Mouse (Mus musculus) CH12.LX (cell line): Measurements from ENCODE around the gene Il4. TPM values are rescaled to one million over a fixed set of nuclear protein-coding genes. Genes with fewer than 3 reads are reported as not detected.
A peak's percentile ranks its signal among the peaks of the same experiment; 100 is the strongest.

ENCODE experiments used
- DNase-seq: peaks from one replicate; pipeline ENCODE4 v3.0.0-alpha.2; 2013; ENCODE audit errors: extremely low read depth
- H3K27ac ChIP-seq: 2 replicates; pipeline ENCODE4 v1.5.1; 2012; ENCODE audit warnings: low read depth, mild to moderate bottlenecking, control low read depth, moderate library complexity; ENCODE audit not compliant: insufficient read depth
- H3K27me3 ChIP-seq: replicated peaks from 2 replicates; pipeline ENCODE3; 2012; ENCODE audit warnings: inconsistent platforms
- H3K36me3 ChIP-seq, 2 experiments: replicated peaks in 1 of 2; 2 replicates each; pipeline versions ENCODE3 to v1.6.1; 2012; ENCODE audit warnings: inconsistent platforms in 1 of 2, low read length in 1 of 2, mild to moderate bottlenecking in 1 of 2, mixed read lengths in 1 of 2, moderate library complexity in 1 of 2; ENCODE audit not compliant: control insufficient read depth in 1 of 2, insufficient read depth in 1 of 2
- H3K4me1 ChIP-seq, 2 experiments: 2 replicates each; pipeline ENCODE4 v1.6.1; 2012; ENCODE audit warnings: inconsistent platforms in 1 of 2, moderate library complexity in 1 of 2; ENCODE audit not compliant: insufficient read depth in 2 of 2, control insufficient read depth in 1 of 2
- H3K4me2 ChIP-seq: 2 replicates; pipeline ENCODE4 v1.6.1; 2012; ENCODE audit warnings: low read depth, mild to moderate bottlenecking, control low read depth; ENCODE audit not compliant: poor library complexity, insufficient read depth, severe bottlenecking
- H3K4me3 ChIP-seq, 3 experiments: fragments of 150-350 bp in 1 of 3; sonication (generic) in 1 of 3; replicated peaks in 1 of 3; 2 replicates each; pipeline versions ENCODE3 to v1.5.1; 2011 to 2012; ENCODE audit warnings: low read depth in 2 of 3, low read length in 2 of 3, mild to moderate bottlenecking in 2 of 3, moderate library complexity in 2 of 3, control low read depth in 1 of 3, improper control_type of control experiment in 1 of 3, inconsistent platforms in 1 of 3, mixed read lengths in 1 of 3; ENCODE audit not compliant: poor library complexity in 1 of 3
- H3K79me2 ChIP-seq: replicated peaks from 2 replicates; pipeline ENCODE4 v1.6.1; 2012; ENCODE audit warnings: mild to moderate bottlenecking, moderate library complexity; ENCODE audit not compliant: control insufficient read depth, poor library complexity, insufficient read depth, severe bottlenecking; ENCODE audit errors: extremely low read depth
- H3K9ac ChIP-seq: 2 replicates; pipeline ENCODE4 v1.6.1; 2012; ENCODE audit warnings: low read depth, mild to moderate bottlenecking, control low read depth, moderate library complexity; ENCODE audit not compliant: insufficient read depth
- H3K9me3 ChIP-seq: replicated peaks from 2 replicates; pipeline ENCODE3; 2012; ENCODE audit warnings: low read length, inconsistent platforms, mixed read lengths
- BHLHE40 ChIP-seq: IDR thresholded peaks from 2 replicates; pipeline ENCODE4 v1.6.1; 2011; ENCODE audit warnings: mild to moderate bottlenecking, low read depth, low read length, improper control_type of control experiment
- CHD1 ChIP-seq: IDR thresholded peaks from 2 replicates; pipeline ENCODE4 v1.6.1; 2012; ENCODE audit warnings: low read depth, low read length, improper control_type of control experiment, inconsistent platforms
- CHD2 ChIP-seq: IDR thresholded peaks from 2 replicates; pipeline ENCODE4 v1.6.1; 2011; ENCODE audit warnings: low read length, improper control_type of control experiment
- CTCF ChIP-seq, 2 experiments: IDR thresholded peaks in 1 of 2; conservative IDR thresholded peaks in 1 of 2; 2 replicates each; pipeline ENCODE4 v1.5.1; 2011 to 2012; ENCODE audit warnings: low read depth in 2 of 2, low read length in 2 of 2, improper control_type of control experiment in 1 of 2, inconsistent platforms in 1 of 2, mild to moderate bottlenecking in 1 of 2, moderate library complexity in 1 of 2
- E2F4 ChIP-seq: IDR thresholded peaks from 2 replicates; pipeline ENCODE4 v1.6.1; 2011; ENCODE audit warnings: low read depth, low read length, improper control_type of control experiment; ENCODE audit not compliant: insufficient replicate concordance
- ELF1 ChIP-seq: IDR thresholded peaks from 2 replicates; pipeline ENCODE4 v1.6.1; 2014; ENCODE audit warnings: low read depth, mild to moderate bottlenecking, inconsistent platforms, low read length, improper control_type of control experiment
- EP300 ChIP-seq: IDR thresholded peaks from 2 replicates; pipeline ENCODE4 v1.6.1; 2011; ENCODE audit warnings: low read length, improper control_type of control experiment
- ETS1 ChIP-seq: conservative IDR thresholded peaks from 2 replicates; pipeline ENCODE4 v1.6.1; 2012; ENCODE audit warnings: low read depth, mild to moderate bottlenecking, inconsistent platforms, low read length, improper control_type of control experiment, moderate library complexity
- GABPA ChIP-seq: IDR thresholded peaks from 2 replicates; pipeline ENCODE4 v1.6.1; 2012; ENCODE audit warnings: low read depth, low read length, improper control_type of control experiment, inconsistent platforms; ENCODE audit not compliant: insufficient replicate concordance
- HCFC1 ChIP-seq: IDR thresholded peaks from 2 replicates; pipeline ENCODE4 v1.6.1; 2012; ENCODE audit warnings: low read depth, mild to moderate bottlenecking, inconsistent platforms, low read length, improper control_type of control experiment
- IRF4 ChIP-seq: IDR thresholded peaks from 2 replicates; pipeline ENCODE4 v1.6.1; 2014; ENCODE audit warnings: low read depth, mild to moderate bottlenecking, inconsistent platforms, low read length, improper control_type of control experiment
- JUN ChIP-seq: IDR thresholded peaks from 2 replicates; pipeline ENCODE4 v1.6.1; 2011; ENCODE audit warnings: low read depth, mild to moderate bottlenecking, low read length, improper control_type of control experiment, moderate library complexity; ENCODE audit not compliant: insufficient read depth
- JUND ChIP-seq: conservative IDR thresholded peaks from 2 replicates; pipeline ENCODE4 v1.6.1; 2011; ENCODE audit warnings: low read depth, low read length, improper control_type of control experiment
- MAFK ChIP-seq: IDR thresholded peaks from 2 replicates; pipeline ENCODE4 v1.6.1; 2011; ENCODE audit warnings: low read length, improper control_type of control experiment; ENCODE audit not compliant: insufficient replicate concordance
- MAX ChIP-seq: IDR thresholded peaks from 2 replicates; pipeline ENCODE4 v1.6.1; 2011; ENCODE audit warnings: low read length, improper control_type of control experiment
- MAZ ChIP-seq: IDR thresholded peaks from 2 replicates; pipeline ENCODE4 v1.6.1; 2012; ENCODE audit warnings: low read depth, mild to moderate bottlenecking, inconsistent platforms, low read length, improper control_type of control experiment, moderate library complexity
- MEF2A ChIP-seq: IDR thresholded peaks from 2 replicates; pipeline ENCODE4 v1.6.1; 2014; ENCODE audit warnings: low read depth, mild to moderate bottlenecking, inconsistent platforms, low read length, improper control_type of control experiment, borderline replicate concordance
- MXI1 ChIP-seq: IDR thresholded peaks from 2 replicates; pipeline ENCODE4 v1.6.1; 2011; ENCODE audit warnings: mild to moderate bottlenecking, low read depth, low read length, improper control_type of control experiment
- MYC ChIP-seq: IDR thresholded peaks from 2 replicates; pipeline ENCODE4 v1.6.1; 2011; ENCODE audit warnings: low read depth, mild to moderate bottlenecking, improper control_type of control experiment, low read length
- NELFE ChIP-seq: IDR thresholded peaks from 2 replicates; pipeline ENCODE4 v1.6.1; 2011; ENCODE audit warnings: low read depth, low read length, improper control_type of control experiment
- NRF1 ChIP-seq: IDR thresholded peaks from 2 replicates; pipeline ENCODE4 v1.6.1; 2014; ENCODE audit warnings: low read depth, mild to moderate bottlenecking, inconsistent platforms, low read length, improper control_type of control experiment, moderate library complexity
- PAX5 ChIP-seq: IDR thresholded peaks from 2 replicates; pipeline ENCODE4 v1.6.1; 2012; ENCODE audit warnings: low read length, inconsistent platforms, mixed read lengths
- POLR2A ChIP-seq: IDR thresholded peaks from 2 replicates; pipeline ENCODE4 v1.6.1; 2011; ENCODE audit warnings: low read depth, mild to moderate bottlenecking, improper control_type of control experiment, low read length
- POLR2AphosphoS2 ChIP-seq: IDR thresholded peaks from 2 replicates; pipeline ENCODE4 v1.6.1; 2011; ENCODE audit warnings: low read depth, low read length, improper control_type of control experiment
- RAD21 ChIP-seq: IDR thresholded peaks from 2 replicates; pipeline ENCODE4 v1.6.1; 2011; ENCODE audit warnings: low read depth, mild to moderate bottlenecking, low read length, improper control_type of control experiment, moderate library complexity
- RCOR1 ChIP-seq: conservative IDR thresholded peaks from 2 replicates; pipeline ENCODE4 v1.6.1; 2012; ENCODE audit warnings: low read depth, mild to moderate bottlenecking, inconsistent platforms, low read length, improper control_type of control experiment
- SIN3A ChIP-seq: IDR thresholded peaks from 2 replicates; pipeline ENCODE4 v1.6.1; 2012; ENCODE audit warnings: low read length, improper control_type of control experiment, inconsistent platforms
- SMC3 ChIP-seq: IDR thresholded peaks from 2 replicates; pipeline ENCODE4 v1.6.1; 2011; ENCODE audit warnings: low read depth, low read length, improper control_type of control experiment
- TBP ChIP-seq: conservative IDR thresholded peaks from 2 replicates; pipeline ENCODE4 v1.6.1; 2011; ENCODE audit warnings: low read depth, low read length, improper control_type of control experiment
- TCF12 ChIP-seq: IDR thresholded peaks from 2 replicates; pipeline ENCODE4 v1.6.1; 2014; ENCODE audit warnings: low read depth, mild to moderate bottlenecking, inconsistent platforms, low read length, improper control_type of control experiment
- UBTF ChIP-seq: IDR thresholded peaks from 2 replicates; pipeline ENCODE4 v1.6.1; 2012; ENCODE audit warnings: low read depth, mild to moderate bottlenecking, inconsistent platforms, low read length, improper control_type of control experiment, moderate library complexity
- USF1 ChIP-seq: IDR thresholded peaks from 2 replicates; pipeline ENCODE4 v1.6.1; 2014; ENCODE audit warnings: low read depth, mild to moderate bottlenecking, inconsistent platforms, low read length, improper control_type of control experiment
- USF2 ChIP-seq: conservative IDR thresholded peaks from 2 replicates; pipeline ENCODE4 v1.6.1; 2011; ENCODE audit warnings: low read depth, low read length, improper control_type of control experiment
- ZC3H11A ChIP-seq: IDR thresholded peaks from 2 replicates; pipeline ENCODE4 v1.6.1; 2012; ENCODE audit warnings: low read depth, mild to moderate bottlenecking, inconsistent platforms, low read length, improper control_type of control experiment
- ZMIZ1 ChIP-seq: IDR thresholded peaks from 2 replicates; pipeline ENCODE4 v1.6.1; 2012; ENCODE audit warnings: low read depth, mild to moderate bottlenecking, inconsistent platforms, low read length, improper control_type of control experiment
- ZNF384 ChIP-seq: IDR thresholded peaks from 2 replicates; pipeline ENCODE4 v1.6.1; 2012; ENCODE audit warnings: low read depth, low read length, improper control_type of control experiment, inconsistent platforms
- dilution Hi-C: fragments of 300-500 bp; cut with MboI; formaldehyde crosslinking; loops from 2 replicates; pipeline ENCODE4 v1.14.3; 2020; ENCODE audit warnings: low sequenced_read_pairs; ENCODE audit not compliant: extremely low pct_unique_long_range_greater_than_20kb, extremely low pct_ligation_motif_present
- in situ Hi-C: fragments of 300-500 bp; cut with MboI; formaldehyde crosslinking; loops from 3 replicates; pipeline ENCODE4 v1.14.3; 2019; ENCODE audit warnings: low sequenced_read_pairs, low pct_ligation_motif_present, low pct_unique_long_range_greater_than_20kb, mixed read lengths
- polyA plus RNA-seq: library from polyadenylated mRNA; unstranded; fragments of >175 nt; gene quantifications from 2 replicates; pipeline ENCODE4 v1.2.1, GENCODE M21; 2012; ENCODE audit warnings: low read depth; ENCODE audit not compliant: insufficient read length
- total RNA-seq, 2 experiments: library from RNA; depleted of rRNA; stranded (reverse); fragments of 300-350 nt in 1 of 2; fragments of >200 nt in 1 of 2; gene quantifications; 2 replicates each; pipeline ENCODE4 v1.2.3; 2012 to 2014

Gene Il4
- total and polyA plus RNA-seq, 3 experiments: 19.5 to 75.5 (median 35.6) TPM

DNA sequence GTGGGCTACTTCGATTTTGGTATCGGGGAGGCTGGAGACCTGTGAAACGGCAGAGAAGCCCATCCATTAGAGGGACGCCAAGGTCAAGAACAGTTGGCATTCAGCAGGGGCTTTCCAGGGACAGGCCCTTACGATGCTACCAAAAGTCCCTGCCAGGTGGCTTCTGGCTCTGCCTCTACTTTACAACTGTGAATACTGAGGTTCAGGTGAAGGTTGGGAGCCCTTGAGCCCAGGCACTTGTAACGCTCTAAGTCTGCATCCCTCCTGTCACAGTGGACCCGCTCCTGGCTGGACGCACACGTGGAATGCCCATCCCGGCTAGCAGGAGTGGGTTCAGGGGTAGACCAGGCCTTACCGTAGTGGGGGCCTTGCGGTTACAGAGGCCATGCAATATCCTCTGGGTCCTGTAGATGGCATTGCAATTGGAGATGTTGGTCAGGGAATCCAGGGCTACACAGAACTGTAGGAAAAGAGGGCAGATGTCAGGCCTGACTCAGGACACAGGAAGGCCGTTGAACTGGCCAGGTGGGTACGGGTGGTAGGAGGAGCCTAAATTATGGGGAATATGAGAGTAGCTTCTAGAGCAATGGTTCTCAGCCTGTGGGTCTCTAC lies 13.8 kb upstream of the Il4 start:
- Histone ChIP-seq H3K79me2 (no peaks in the 10 kb centered on the region), H3K4me2 (peak overlapping the region; percentile 10), H3K9me3 (no peaks in the 10 kb centered on the region), H3K9ac (peak overlapping the region; percentile 11; the same call in 1 of the 2 replicates), H3K27me3 (no peaks in the 10 kb centered on the region), H3K36me3 (peaks cover 0 to 18% of the 10 kb centered on the region in 2 experiments), H3K27ac (peak overlapping the region; percentile 86), H3K4me1 (peaks cover 41 to 93% of the 10 kb centered on the region in 2 experiments), H3K4me3 (peak overlapping the region in 1 of 3 experiments; percentile 4)
- TF ChIP-seq NELFE (0 out of 2 replicates have a peak, but pooled peaks have one; percentile 33), ZNF384 (no peak), ELF1 (0 out of 2 replicates have a peak, but pooled peaks have one; percentile 39), MEF2A (0 out of 2 replicates have a peak, but pooled peaks have one; percentile 58), PAX5 (no peak), TCF12 (peak; percentile 82), EP300 (peak; percentile 79), POLR2AphosphoS2 (no peak), CHD1 (peak; percentile 86; the same call in 1 of the 2 replicates), JUND (no peak), MXI1 (peak; percentile 57; the same call in 1 of the 2 replicates), CHD2 (no peak), TBP (no peak; the same call in 1 of the 2 replicates), SMC3 (peak; percentile 69), ZC3H11A (no peak), CTCF (conservative IDR thresholded peaks at IDR 0.05 in 1 of 2, IDR thresholded peaks at IDR 0.05 in 1 of 2; ENCODE audit: low read depth in 2 of 2, low read length in 2 of 2) (peak; percentile 49 to 76; a peak in 3 of 4 replicates), MAZ (peak; percentile 79), RCOR1 (0 out of 2 replicates have a peak, but pooled peaks have one; percentile 35), GABPA (no peak), MYC (peak; percentile 45; the same call in 1 of the 2 replicates), USF1 (no peak), JUN (no peak), MAFK (no peak), USF2 (no peak), NRF1 (0 out of 2 replicates have a peak, but pooled peaks have one; percentile 4), ZMIZ1 (0 out of 2 replicates have a peak, but pooled peaks have one; percentile 63), IRF4 (peak; percentile 73; the same call in 1 of the 2 replicates), ETS1 (peak; percentile 0; the same call in 1 of the 2 replicates), POLR2A (peak; percentile 29; the same call in 1 of the 2 replicates), SIN3A (peak; percentile 55; the same call in 1 of the 2 replicates), HCFC1 (peak; percentile 52), UBTF (no peak), RAD21 (peak; percentile 51), BHLHE40 (peak; percentile 47; the same call in 1 of the 2 replicates), E2F4 (no peak), MAX (peak; percentile 73; the same call in 1 of the 2 replicates)
- in situ Hi-C loops (no loop called here), dilution Hi-C loops (no loop called here)
- DNase-seq: no peak
